Mouse (Mus musculus): Measurements from ENCODE around the gene Trp73. TPM values are rescaled to one million over a fixed set of nuclear protein-coding genes. Genes with fewer than 3 reads are reported as not detected.

The Trp73 gene
- total RNA-seq, 2 experiments from 2014 or later = not detected

DNA sequence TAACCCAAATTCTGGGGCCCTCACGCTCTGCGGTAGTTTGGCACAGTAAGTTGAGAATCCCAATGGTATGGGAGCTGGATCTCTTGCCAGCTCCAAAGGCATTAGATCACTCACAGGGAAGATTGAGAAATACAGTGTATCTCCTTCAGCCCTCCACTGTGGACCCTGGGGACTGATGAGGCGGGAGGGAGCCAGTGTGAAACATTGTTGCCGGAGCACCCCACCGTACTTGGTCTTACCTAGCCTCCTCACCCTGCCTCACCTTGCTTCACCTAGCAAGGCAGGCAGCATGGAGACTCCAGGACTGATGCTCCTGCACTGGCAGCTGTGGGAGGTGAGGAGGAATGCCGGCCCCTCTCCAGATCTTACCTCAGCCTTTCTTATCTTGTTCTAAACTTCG is 84.5 kb downstream of the Trp73 start:
- ATAC-seq (replicated peaks; ENCODE audit: low FRiP score, poor library complexity, severe bottlenecking) = no peak

- ATAC-seq (replicated peaks; ENCODE audit: low FRiP score, poor library complexity, severe bottlenecking) = 0 out of 2 replicates have a peak, but pooled peaks have one; percentile 51
Observed at GRCm38 (mm10) chr4:154053065-154053464, 86.9 kb downstream of the Trp73 start.

- ATAC-seq (replicated peaks; ENCODE audit: low FRiP score, poor library complexity, severe bottlenecking) = no peak
Observed at GRCm38 (mm10) chr4:154051401-154051800, 88.6 kb downstream of the Trp73 start.

GRCm38 (mm10) chr4:154045837-154046236 is 94.2 kb downstream of the Trp73 start:
- ATAC-seq (replicated peaks; ENCODE audit: low FRiP score, poor library complexity, severe bottlenecking) = no peak

- ATAC-seq (replicated peaks; ENCODE audit: low FRiP score, poor library complexity, severe bottlenecking) = no peak
Observed at GRCm38 (mm10) chr4:154042577-154042976, 97.4 kb downstream of the Trp73 start, which contains the start of gene Ccdc27. Ccdc27 (minus strand) TSS chr4:154042677.

- no peak for ATAC-seq (replicated peaks; ENCODE audit: low FRiP score, poor library complexity, severe bottlenecking)
Observed at GRCm38 (mm10) chr4:154037123-154037522, 102.9 kb downstream of the Trp73 start.

- ATAC-seq (replicated peaks; ENCODE audit: low FRiP score, poor library complexity, severe bottlenecking) = no peak
Observed at GRCm38 (mm10) chr4:154028646-154029045, 111.4 kb downstream of the Trp73 start.

GRCm38 (mm10) chr4:154028066-154028465 is 111.9 kb downstream of the Trp73 start:
- ATAC-seq (replicated peaks; ENCODE audit: low FRiP score, poor library complexity, severe bottlenecking) = no peak

DNA sequence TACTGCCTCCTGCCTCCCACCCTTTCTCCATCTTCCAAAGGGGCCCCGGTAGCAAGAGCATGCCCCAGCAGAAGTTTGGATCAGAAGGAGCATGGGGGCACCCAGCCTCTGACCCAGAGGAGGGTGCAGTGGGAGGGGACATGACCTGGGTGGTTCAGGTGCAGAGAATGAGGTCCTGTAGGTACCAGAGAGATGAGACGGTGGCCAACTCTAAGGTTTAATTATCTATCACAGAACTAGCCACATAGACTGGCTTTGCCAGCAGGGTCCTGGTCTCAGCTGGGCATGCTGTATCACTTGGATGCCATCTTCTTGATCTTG is 113.6 kb downstream of the Trp73 start:
- no peak for ATAC-seq (replicated peaks; ENCODE audit: low FRiP score, poor library complexity, severe bottlenecking)

- peak; percentile 60 for ATAC-seq (replicated peaks; ENCODE audit: low FRiP score, poor library complexity, severe bottlenecking)
Observed at GRCm38 (mm10) chr4:154025641-154026440, 114.2 kb downstream of the Trp73 start, which contains the start of gene Smim1. Smim1 (minus strand) TSS chr4:154026230.

DNA sequence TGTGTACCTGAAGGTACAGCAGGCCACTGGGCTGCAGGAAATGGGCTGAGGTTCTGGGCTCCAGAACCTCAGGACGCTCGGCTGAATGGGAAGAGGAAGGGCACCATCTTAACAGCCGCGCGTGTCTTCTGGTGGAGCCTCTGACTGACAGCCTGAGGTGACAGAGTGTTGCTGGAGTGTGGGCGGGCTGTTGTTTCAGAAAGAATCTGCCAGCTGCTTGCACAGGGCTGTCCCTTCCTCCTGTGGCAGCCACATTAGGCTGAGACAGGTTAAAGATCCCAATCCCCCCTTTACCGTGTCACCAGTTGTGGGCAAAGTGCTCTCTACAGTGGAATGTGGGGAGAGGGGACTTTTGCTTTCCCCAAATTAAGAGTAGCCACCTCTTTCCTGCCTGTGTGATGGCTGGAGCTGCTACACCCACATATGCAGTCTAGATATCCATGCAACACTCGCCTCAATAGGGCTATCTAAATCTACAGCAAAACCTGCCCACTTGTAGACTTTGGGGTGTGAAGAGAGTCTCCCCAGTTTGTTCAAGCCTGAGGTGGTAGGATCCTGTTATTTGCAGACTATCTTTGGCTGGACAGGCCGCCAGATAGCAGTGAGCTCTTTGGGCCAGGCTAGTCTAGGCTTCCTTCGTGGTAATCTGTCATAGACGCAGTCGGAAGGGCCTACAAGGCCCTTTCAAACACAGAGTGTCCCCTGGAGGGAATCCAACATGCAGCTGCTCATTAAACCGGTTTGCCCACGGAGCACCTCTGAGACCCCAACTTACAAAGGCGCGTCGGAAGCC is 115.1 kb downstream of the Trp73 start:
- ATAC-seq (replicated peaks; ENCODE audit: low FRiP score, poor library complexity, severe bottlenecking) = peak; percentile 9; the same call in 1 of the 2 replicates

DNA sequence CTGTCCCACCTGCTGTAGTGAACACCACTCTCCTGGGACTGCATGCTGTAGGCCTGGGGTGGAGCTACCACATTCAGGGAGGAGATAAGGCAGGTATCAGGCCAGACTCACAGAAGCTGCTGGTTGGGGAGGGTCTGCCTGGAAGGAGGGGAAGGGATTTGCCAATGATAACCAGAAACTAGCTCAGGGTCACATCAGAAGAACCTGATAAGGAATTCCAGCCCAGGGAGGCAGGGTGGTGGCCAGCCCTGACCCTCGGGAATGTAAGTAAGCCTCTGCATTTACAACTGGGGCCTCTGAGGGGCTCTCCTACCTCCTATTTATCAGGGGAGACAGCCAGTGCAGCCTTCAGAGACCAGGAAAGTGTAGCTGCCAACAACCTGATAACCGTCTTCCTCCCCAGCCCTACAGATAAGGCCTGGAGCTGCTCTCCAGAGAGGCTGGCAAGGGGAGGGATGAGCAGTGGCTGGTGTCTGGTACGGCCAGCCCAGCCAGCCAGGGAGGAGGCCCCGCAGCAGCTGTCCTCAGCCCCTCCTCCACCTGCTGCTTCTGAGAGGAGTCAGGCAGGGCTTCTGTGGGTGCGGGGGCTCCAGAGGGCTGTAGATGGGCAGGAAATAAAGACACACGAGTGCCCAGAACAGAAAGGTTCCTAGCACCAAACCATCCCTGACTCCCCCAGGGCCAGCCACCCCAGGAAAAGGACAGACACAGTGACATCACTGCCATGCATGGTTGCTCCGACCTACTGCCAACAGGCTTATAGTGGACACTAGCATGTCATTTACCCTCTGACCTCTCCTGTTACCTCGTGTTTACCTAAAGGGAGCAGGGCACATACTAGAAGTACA is 116.0 kb downstream of the Trp73 start:
- peak; percentile 66 for ATAC-seq (replicated peaks; ENCODE audit: low FRiP score, poor library complexity, severe bottlenecking)

- ATAC-seq (replicated peaks; ENCODE audit: low FRiP score, poor library complexity, severe bottlenecking) = no peak
Observed at GRCm38 (mm10) chr4:154022844-154023243, 117.2 kb downstream of the Trp73 start.

DNA sequence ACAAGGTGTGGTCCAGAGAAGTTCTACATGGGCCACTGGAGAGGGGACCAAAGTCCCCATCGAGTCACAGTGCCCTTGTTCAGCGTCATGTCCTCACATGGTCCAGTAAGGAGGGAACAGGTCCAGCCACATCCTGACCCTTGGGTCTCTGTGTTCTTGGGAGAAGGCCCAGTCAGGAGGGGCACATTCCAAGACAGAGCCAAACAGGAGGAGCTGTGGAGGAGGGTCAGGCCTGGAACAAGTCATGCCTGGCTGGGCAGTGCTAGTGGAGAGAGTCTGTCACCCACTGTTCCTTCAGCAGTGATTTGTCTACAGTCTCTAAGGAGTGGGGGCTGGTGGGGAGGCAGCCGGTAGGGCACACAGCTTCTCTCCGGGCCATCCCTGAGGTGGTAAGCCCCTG is 117.6 kb downstream of the Trp73 start:
- no peak for ATAC-seq (replicated peaks; ENCODE audit: low FRiP score, poor library complexity, severe bottlenecking)

DNA sequence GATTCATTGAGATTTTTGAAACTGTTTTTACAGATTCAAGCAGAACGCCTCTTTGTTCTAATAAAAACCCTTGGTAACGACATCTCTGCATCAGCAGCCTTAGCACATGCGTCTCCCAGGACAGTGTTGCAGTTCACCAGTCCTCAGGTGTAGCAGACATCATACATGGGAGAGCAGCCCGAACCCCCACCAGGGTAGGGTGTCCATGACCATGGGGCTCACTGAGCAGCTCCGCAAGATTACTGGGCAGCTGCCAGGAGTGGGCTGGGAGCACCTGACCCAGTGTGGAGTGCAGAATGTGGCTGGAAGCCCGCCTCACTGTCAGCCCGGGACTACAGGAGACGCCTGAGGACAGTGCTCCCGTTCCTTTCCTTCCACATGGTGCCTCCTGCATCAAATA is 118.6 kb downstream of the Trp73 start:
- ATAC-seq (replicated peaks; ENCODE audit: low FRiP score, poor library complexity, severe bottlenecking) = no peak

- no peak for ATAC-seq (replicated peaks; ENCODE audit: low FRiP score, poor library complexity, severe bottlenecking)
Observed at GRCm38 (mm10) chr4:154019571-154019970, 120.4 kb downstream of the Trp73 start.

GRCm38 (mm10) chr4:154015476-154015875 is 124.5 kb downstream of the Trp73 start:
- ATAC-seq (replicated peaks; ENCODE audit: low FRiP score, poor library complexity, severe bottlenecking) = no peak

GRCm38 (mm10) chr4:154012132-154012882 is 127.7 kb downstream of the Trp73 start:
- no peak for ATAC-seq (replicated peaks; ENCODE audit: low FRiP score, poor library complexity, severe bottlenecking)

- peak; percentile 91 for ATAC-seq (replicated peaks; ENCODE audit: low FRiP score, poor library complexity, severe bottlenecking)
Observed at GRCm38 (mm10) chr4:154011646-154012089, 128.3 kb downstream of the Trp73 start, which contains the start of gene Lrrc47. Lrrc47 (plus strand) TSS chr4:154011731.

All from erythroblast, adult 5-6 weeks (primary cell).